Mouse (Mus musculus): ENCODE data around the gene Brip1.

Brip1 gene

DNA sequence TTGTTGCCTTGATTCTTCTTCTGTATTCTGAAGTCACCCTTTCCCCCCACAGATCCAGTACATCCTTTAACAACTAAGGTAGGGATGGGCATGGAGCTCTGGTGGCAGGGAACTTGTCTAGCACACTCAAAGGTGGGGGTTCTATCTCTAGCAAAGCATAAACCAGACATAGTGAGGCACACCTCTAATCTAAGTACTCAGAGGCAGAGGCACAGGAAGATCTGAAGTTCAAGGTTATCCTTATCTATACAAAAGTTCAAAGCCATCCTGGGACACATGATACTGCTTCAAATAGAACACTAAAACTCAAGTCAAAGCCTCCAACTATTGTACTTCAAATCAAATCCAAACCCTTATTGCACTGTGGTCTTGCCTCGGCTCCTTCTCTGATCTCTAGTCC, 85.0 kb downstream of the Brip1 start:
- DNase-seq (ENCODE audit: inconsistent ontology term), result no peak

DNA sequence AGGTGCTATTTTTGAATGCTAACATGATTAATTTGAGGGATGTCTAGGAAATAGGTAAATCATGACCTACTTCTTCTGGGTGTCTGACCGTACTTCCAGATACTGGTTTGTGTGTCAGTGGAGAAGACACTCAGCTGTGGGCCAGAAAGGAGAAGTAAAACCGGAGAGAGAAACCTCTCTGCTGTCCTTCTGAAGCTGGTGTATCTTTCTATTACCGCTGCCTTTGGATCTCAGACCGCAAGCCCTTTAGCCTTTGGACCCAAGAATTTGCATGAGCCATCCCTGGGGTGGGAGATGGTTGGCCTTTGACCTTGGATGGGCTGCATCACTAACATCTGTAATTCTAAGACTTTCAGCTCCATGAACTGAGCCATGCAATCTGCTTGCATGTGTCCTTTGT, 93.7 kb downstream of the Brip1 start:
- DNase-seq (ENCODE audit: inconsistent ontology term), result no peak

DNA sequence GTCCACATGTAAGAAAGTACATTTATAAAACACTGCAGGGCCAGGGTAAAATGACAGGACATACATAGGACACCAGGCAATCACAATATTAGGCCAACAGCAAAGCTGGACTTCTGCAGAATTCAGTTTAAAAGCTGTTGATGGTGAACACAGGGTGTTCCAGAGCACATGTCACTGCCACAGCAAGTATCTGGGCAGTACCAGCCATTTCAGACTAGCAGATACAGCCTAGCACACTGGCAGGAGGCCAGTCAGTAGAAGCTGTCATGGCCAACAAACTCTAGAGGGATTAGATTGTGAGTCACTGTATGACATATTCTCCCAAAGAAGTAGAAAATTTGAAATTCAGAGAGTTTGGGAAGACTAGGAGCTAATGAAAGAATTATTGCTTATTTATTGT, 94.4 kb downstream of the Brip1 start:
- no peak for DNase-seq (ENCODE audit: inconsistent ontology term)

DNA sequence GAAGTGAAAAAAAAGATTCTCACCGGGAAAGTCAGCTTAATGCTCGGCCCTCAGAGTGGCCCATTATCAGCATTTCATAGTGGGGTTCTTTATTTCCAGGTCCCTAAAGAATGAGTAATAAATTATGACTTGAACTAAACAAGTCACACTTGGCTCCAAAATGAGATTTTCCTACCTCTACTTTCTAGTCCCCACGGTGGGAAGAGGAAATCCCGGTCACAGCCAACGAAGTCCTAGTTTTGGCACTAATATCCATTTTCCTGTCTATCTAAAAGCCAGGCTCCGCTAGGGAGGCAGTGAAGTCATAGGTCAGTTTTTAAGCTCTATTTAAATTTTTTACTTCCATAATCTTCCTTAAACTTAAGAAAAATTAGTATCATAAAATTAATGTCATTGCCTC, 99.8 kb downstream of the Brip1 start:
- no peak for DNase-seq (ENCODE audit: inconsistent ontology term)

DNA sequence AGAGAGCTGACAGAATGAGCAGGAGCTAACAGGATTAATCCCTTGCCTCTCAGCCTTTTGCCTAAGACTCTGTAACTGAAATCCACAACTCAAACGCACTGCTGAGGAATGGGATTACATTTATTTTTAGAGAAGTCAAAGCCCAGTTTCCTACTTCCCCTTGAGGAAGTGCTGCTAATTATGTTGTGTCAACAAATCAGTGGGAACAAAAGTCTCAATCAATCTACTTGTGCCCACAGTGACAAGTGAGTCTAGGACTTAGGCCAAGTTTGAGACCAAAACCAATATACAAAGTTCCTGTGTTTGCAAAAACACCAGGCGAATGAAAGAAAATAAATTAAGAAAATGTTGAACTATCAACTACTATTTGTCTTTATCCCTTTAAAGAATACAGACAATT, 101.7 kb downstream of the Brip1 start:
- no peak for DNase-seq (ENCODE audit: inconsistent ontology term)

DNA sequence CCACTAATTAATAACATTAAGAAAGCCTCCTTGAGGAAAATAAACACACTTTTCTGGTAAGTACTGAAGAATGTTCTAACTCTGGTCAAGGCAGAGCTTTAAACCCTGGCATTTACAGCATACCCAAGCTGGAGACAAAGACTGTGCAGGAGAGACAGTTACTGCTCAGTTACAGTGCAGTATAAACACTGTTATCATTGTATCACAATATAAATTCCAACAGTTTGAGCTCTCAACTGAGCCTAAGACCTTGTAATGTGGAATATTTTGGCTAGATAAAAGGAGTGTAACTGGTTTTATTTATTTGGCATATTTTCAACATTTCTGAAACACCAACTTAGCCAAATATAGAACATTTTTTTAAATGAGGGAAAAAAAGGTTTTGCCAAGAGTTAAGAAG, 112.2 kb downstream of the Brip1 start:
- peak; percentile 45 for DNase-seq (ENCODE audit: inconsistent ontology term)

DNA sequence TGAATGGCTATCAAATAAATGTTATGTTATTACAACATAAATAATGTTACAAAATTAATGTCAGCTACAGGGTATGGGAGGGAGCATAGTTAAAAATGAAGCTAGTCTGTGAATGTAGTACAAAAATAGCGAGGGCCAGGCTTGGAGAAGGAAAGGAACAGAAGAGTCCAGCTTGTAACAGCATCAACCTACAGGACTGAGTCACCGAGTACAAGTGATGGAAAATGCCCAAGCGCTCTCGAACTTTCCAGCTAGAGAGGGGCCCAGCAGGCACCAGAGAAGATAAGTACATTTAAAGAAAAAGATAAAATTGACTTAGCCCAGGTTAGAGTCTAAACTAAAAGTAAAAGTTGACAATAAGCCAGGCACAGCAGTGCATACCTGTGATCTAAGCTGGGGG, 116.5 kb downstream of the Brip1 start:
- DNase-seq (ENCODE audit: inconsistent ontology term), result no peak

DNA sequence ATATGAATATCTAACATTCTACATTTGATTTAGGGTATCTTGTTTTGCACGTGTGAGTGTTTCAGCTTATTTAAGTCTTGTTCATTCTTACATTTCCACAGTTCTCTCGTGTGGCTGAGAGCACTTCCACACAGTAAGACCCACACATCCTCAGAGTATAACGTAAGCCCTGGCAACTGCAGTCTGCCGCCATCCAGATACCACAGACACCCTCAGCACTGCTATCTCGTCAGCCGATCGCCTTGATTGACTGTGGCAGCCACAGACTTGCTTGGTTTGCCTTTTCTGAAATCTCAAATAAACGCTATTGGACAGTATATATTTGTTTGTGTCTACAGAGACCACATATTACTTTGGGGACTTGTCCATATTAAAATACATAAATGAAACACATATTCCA, 123.0 kb downstream of the Brip1 start:
- no peak for DNase-seq (ENCODE audit: inconsistent ontology term)

DNA sequence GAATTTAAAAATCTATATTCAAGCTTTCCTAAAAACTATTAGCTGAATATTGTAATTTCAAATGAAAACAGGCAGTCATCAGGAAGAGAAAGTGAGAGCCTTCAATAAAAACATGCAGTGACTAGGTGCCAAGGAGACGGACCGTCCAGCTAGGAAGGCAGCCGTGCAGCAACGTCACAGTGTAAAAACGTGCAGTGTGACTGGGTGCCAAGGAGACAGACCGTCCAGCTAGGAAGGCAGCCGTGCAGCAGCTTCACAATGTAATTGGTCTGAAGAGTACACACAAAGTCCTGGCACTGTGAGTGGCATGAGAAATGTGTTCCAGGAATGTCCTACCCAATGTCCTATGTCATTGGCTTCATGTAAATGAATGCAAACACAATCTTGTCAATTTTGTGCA, 124.0 kb downstream of the Brip1 start:
- peak; percentile 19 for DNase-seq (ENCODE audit: inconsistent ontology term)

DNA sequence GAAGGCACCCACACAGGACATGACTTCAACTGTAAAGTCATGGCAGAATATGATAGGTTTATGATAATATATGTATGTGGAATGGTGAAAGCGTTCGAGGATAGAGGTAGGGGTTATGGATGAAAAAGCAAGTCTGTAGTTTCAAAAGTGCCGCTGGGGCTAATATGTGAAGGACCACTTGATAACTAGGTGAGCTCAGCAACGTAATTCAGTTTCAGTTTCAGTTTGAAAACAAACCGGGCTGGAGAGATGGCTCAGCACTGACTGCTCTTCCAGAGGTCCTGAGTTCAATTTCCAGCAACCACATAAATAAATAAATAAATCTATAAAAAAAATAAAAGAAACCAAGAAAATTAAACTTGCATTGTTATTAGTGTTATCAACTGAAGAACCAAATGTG, 124.6 kb downstream of the Brip1 start:
- DNase-seq (ENCODE audit: inconsistent ontology term), result no peak

DNA sequence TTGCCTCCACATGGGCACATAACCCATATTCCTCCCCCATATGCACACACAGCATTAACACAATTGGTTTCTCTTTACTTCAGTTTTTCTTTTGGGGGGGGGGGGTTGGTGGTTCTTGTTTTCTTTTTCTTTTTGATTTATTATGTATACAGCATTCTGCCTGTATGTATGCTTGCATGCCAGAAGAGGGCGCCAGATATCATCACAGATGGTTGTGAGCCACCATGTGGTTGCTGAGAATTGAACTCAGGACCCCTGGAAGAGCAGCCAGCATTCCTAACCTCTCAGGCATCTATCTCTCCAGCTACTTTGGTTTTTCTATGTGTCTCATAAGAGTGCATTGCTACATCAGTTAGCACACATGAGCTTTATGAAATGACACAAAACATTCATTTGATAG, 125.6 kb downstream of the Brip1 start:
- no peak for DNase-seq (ENCODE audit: inconsistent ontology term)

DNA sequence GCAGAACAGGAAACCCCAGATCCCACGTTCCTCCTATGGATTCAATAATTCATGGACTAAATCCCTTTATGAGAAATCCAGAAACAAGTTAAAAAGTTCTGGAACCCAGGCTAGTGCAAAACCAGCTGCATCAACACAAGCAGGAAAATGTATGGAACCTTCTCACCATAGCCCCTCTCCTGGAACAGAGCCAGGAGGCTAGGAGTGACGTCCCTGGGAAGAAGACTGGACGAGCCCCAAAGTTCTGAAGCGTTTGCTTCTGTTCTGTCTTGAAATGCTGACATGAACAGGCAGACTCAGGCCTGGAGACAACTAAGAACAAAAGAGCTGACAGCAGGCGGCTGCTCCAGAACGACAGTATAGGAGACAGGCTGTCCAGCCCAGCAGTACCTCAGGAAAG, 132.3 kb downstream of the Brip1 start:
- no peak for DNase-seq (ENCODE audit: inconsistent ontology term)

DNA sequence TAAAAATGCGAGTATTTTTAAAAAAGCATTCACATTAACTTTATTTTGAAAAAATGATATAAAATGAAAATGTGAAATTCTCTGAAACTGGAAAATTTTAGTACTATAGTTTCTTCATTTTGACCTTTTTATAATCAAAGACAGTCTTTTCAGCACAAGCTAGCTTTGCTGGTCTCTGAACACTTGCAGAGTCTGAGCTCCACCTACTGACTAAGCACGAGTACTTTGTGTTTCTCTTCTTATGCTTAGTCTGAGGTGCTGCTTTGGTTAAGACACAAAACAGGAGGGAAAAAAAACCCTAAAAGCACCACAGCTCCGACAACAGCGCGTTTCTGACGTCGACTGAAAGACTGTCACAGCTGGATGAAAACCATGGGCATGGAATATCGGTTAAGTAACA, 133.8 kb downstream of the Brip1 start:
- peak; percentile 19 for DNase-seq (ENCODE audit: inconsistent ontology term)

DNA sequence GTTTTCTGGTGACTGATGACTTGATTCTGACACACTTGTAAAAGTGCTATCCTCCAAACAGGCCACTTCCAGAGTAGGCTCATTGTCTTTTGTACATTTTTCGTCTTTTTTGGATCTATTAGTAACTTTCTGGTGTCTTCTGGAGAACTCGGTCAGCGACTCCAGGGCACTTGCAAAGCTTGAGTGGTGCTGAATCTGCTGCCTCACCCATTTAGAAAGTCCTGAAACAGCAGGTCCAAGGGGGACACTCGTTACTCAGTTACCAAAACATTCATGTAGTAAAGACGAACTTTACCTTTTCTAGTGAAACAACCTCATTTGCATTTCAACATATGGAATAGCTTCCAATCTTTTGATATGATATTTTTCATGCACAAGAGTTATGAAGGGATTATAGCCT, 136.1 kb downstream of the Brip1 start:
- no peak for DNase-seq (ENCODE audit: inconsistent ontology term)

DNA sequence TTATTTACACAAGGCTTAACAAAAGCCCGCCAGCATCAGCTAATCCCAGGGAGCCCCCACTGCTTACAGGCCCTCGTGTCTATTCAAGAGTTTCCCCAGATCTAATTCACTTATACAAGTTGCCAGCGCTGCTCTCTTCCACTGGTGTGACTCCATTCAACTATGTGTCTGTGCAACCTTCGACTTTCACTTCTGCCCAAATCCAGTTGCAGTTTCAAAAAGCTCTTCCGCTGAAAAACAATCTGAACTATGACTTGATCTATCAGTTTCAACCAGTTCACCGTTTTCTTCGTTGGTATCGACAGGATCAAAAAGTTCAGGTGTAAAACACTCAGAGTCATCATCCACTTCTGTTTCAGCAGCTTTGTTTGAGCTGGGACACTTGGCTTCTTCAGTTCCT, 139.8 kb downstream of the Brip1 start:
- DNase-seq (ENCODE audit: inconsistent ontology term), result no peak

DNA sequence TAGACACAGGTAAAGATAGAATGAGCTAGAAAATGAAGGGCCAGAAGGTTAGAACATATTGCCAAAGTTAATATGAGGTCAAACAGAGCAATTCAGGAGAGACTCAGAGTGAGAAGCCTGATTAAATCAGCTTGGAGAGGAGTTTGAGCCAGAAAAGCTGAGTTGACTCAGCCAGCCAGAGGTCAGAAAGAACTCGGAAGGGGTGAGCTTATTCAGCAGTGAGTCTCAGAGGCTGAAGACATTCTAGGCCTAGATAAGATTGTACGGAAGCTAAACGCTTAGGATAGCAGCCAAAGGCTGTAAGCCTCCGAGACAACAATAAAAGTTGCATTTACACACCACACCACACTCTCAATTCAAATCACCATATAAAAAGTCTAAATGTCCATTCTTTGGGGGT, 141.9 kb downstream of the Brip1 start:
- no peak for DNase-seq (ENCODE audit: inconsistent ontology term)

DNA sequence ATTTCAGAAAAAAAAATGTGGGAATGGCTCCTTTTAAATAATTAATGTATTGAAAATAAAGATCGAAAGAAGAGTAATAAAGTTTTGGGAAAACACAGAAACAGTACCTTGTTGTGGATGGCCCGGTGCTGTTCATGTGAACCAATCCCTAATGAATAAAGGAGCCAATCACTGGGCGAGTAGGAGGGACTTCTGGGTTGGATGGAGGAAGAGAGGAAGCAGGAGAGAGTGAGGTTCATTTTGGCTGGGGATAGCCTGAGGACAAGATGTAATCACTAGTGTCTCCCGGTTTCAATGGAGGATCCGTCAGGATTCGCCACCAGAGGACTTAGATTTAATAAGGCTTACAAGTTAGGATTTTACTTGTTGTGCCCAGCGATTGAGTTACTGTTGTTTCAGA, 145.2 kb downstream of the Brip1 start:
- DNase-seq (ENCODE audit: inconsistent ontology term), result no peak

DNA sequence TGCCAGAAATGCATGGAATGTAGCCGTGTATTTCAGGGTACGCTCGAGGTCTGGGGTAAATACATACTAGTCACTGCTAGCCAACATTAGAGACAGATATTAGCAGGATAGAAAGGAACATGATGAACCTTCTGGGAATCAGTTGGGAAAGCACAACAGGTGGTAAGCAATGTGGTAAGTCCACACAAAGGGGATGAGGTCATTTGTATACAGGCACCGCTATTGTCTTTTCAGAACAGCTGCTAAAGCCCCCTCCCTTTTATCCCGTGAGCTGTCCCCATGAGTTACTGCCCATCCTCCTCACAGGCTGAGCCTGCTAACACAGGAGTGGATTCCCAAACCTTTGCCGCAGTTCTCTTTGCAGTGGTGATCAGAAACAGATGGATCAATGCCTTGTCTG, 149.6 kb downstream of the Brip1 start:
- DNase-seq (ENCODE audit: inconsistent ontology term), result peak; percentile 78

DNA sequence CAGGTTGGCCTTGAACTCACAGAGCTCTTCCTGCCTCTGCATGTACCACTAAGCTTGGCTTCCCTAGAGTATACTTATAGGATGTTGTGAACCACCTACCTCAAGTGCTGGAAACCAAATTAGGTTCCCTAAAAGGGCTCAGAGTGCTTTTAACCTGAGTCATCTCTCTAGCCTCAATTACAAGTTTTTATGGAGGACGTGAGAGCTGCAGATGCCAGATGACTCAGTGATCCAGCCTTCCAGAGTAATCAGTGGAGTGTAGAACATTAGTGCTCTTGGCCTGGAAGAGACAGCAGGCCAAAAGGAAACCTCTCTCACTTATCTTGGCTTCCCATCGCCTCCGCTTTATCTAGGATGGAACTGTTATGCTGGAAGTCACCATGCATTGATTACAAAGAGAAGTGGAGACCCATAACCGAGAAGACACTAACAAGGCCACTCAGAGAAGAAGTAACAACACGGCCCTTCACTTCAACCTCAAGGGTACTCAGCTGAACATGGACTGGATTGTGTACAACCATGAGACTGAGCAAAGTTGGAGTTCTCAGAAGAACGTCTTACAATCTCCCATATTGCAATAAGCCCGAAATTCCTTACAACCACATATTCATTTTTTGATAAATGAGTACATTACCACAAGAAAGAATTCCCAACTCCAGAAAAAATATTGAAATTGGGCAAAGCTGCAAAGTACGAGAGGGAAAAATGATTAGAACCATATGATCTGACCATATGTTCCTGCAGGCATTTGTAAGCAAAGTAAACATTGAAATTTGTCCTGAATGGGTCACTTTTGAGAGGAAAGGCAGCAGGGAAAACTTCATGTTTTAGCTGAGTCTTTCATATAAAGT, 150.3 kb downstream of the Brip1 start:
- peak; percentile 91 for DNase-seq (ENCODE audit: inconsistent ontology term)

DNA sequence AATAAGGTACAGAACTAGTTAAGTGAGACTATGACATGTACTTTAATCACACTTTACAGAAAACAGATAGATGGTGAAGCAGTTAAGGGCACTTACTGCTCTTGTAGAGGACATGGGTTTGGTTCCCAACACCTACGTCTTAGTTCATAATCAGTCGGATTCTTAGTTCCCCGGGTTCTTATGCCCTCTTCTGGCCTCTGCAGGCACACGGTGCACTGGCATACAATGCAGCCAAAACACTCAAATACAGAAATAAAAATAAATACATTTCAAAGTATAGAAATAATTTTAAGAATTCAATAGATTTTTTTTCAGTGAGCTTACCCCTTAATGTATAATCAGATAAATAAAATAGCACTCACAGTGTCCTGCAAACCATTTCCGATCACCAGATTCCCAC, 161.0 kb downstream of the Brip1 start:
- no peak for DNase-seq (ENCODE audit: inconsistent ontology term)

DNA sequence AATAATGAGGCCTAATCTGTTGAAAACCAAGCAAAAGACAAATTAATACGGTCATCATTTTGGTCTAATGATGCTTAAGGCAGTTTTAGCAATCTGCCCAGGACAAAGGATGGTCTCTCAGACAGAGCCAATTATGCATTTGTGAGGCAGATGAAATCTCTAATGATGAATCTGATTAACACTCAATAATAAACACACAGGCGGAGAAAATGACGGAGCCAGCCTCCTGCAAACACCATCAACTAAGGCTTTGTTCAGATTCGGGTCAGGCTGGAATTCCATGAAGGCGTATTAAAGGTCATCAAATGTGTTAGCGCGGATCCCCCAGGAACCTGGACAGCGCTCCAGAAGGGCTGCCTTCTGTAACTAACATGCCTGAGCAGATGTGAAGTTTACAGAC, 161.6 kb downstream of the Brip1 start:
- DNase-seq (ENCODE audit: inconsistent ontology term), result peak; percentile 90

DNA sequence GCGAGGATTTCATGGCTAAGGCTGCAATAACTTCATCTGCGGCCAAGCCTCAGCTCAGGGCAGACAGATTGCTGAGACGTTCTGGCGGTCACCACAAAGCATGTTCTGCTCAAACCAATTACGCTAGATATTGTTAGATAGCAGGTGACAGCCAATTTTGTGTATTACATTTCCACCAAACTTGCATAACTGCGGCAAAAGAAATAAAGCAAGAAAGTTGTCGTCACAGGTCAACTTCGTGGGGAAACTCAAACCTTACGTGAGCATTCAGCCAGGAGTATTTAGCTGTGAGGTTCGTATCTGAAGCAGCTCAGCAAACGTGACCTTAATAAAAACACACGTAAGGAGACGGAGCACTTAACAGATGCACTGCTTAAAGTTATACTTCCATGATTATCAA, 162.3 kb downstream of the Brip1 start:
- DNase-seq (ENCODE audit: inconsistent ontology term), result peak; percentile 64

DNA sequence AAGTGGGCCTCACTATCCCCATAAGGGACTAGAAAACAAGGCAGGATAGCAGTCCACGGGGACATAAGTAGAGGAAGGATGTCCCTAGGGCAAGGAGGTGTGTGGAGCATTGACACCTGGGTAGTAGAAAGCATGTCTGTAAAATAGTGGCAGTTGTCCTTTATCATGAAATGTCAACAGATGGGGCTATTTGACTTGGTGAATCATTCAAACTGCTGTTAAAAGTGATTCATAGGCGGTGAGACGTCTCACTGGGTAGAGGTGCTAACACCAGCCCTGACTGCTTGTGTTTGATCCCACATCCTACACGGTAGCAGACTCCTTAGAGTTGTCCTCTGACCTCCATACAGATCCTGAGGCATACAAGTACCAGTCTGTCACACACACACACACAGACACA, 168.1 kb downstream of the Brip1 start:
- no peak for DNase-seq (ENCODE audit: inconsistent ontology term)

DNA sequence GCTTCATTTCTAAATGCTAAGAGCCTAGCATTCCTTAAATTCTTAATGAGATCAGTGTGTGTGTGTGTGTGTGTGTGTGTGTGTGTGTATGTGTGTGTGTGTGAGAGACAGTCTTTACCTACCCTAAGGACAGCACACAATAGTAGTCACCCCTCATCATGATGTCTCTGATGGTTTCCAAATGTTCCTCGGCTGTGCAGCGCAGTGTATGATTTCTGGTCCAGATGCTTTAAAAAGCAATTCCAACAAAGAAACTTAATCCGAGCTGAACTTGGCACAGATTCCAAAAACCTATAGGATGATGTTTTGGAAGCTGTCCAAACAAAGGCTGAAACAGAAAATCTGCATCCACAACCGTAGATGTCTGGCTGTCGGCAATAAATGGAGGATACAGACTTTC, 173.0 kb downstream of the Brip1 start:
- DNase-seq (ENCODE audit: inconsistent ontology term), result no peak

All from Muller cell, postnatal 12 days (primary cell).